Mouse (Mus musculus) left cerebral cortex, adult 2 months (tissue): ENCODE measurements around the gene Kcnh7. TPM values are rescaled to one million over a fixed set of nuclear protein-coding genes. Genes with fewer than 3 reads are reported as not detected.

Experiments
- DNase-seq, 2 experiments: peaks; one replicate each; pipeline ENCODE4 v3.0.0; 2021 to 2022; ENCODE audit warnings: low spot score in 2 of 2, mixed read lengths in 1 of 2; ENCODE audit errors: extremely low spot score in 1 of 2
- H3K27ac ChIP-seq: fragments of 200-600 bp; 2 replicates; pipeline ENCODE4 v1.8.1; 2022
- H3K4me3 ChIP-seq: fragments of 200-600 bp; 2 replicates; pipeline ENCODE4 v1.8.1; 2022
- CTCF ChIP-seq: fragments of 200-600 bp; IDR thresholded peaks from 2 replicates; pipeline ENCODE4 v1.8.1; 2022; ENCODE audit warnings: antibody characterized with exemption, mild to moderate bottlenecking, moderate library complexity
- intact Hi-C: fragments of 180-260 bp; cut with DNase I; formaldehyde crosslinking; loops from one replicate; pipeline ENCODE4 v1.15.1; 2025
- total RNA-seq, 2 experiments: library from RNA; stranded (reverse); gene quantifications; 2 replicates each; pipeline ENCODE4 v1.2.3; 2021

The Kcnh7 gene
- total RNA-seq, 2 experiments from 2014 or later: 103 to 107 TPM

- no peak for DNase-seq
- Histone ChIP-seq H3K27ac (peak overlapping the region; percentile 76), H3K4me3 (no peak overlapping the region)
- intact Hi-C loops: no loop called here
- no peak for TF ChIP-seq CTCF
Measured at GRCm38 (mm10) chr2:62685934-62686333, 498.2 kb downstream of the Kcnh7 start.

- Histone ChIP-seq H3K27ac (peak overlapping the region; percentile 76), H3K4me3 (no peak overlapping the region)
- no peak for DNase-seq
- TF ChIP-seq CTCF: no peak
- intact Hi-C loops: loop anchor here (5.0 kb wide), 2 partner anchors 57 to 497 kb away; partner anchors contain the start of gene Kcnh7
Measured at GRCm38 (mm10) chr2:62684989-62685595, 499.0 kb downstream of the Kcnh7 start.

DNA sequence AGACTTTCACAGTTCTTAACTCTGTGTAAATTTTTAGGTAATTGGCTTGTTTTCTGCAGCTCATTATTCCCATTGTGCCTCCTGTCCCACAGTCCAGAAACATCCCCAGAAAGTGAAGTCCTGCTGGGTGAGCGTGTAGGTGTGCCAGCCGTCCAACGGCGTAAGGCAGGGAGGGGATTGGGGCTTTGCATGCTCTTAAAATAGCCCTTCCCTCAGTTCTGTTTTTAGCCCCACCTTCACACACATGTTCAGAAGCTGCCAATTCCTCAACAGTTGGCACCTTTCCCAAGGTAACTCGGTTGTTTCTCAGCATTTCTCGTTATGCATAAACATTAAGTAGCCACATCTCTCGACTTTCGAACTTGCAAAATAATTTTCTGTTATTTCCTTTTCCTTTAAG, 502.4 kb downstream of the Kcnh7 start:
- peak; percentile 24 to 43 for DNase-seq
- Histone ChIP-seq H3K27ac (peak overlapping the region; percentile 66), H3K4me3 (no peak overlapping the region)
- intact Hi-C loops: loop anchor here (2.0 to 5.0 kb wide), 3 partner anchors 61 to 501 kb away; partner anchors contain the start of gene Kcnh7
- no peak for TF ChIP-seq CTCF

DNA sequence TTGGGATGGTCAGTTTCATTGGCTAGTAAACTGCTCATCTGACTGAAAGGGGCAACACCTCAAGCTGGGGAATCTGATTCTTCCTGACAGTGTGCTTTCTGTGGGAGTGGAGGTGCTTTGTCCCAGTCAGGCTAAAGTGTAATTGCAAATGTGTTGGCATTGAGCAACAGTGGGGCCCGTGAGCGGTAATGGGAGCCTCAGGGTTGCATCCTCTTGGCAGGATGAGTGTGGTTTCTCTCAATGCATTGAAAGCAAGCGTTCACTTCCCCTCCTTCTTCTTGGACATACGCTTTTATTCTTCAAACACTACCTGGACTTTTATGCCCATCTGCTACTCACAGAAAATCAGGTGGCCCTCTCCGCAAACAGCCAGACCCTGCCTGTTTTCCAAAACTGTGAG, 511.3 kb downstream of the Kcnh7 start:
- no peak overlapping the region for H3K27ac ChIP-seq
- no peak for TF ChIP-seq CTCF
- no peak overlapping the region for H3K4me3 ChIP-seq
- intact Hi-C loops: no loop called here
- no peak for DNase-seq

DNA sequence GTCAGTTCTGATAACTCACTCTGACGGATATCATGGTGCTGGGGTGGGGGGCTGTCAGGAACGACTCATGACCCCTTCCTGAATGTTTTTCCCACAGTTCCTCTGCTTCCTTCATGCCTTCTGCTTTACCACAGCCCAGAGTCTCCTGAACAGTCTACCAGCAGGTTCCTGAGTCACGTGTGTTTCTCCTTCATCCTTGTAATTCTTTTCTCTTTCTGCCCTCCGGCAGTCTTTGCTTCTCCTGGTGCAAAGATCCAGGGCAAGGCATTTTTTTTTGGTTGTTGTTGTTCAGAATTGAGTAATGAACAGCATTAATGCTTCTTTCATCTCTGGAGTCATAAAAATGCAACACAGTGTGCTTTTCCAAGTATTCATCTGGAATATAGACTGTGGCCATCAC, 513.3 kb downstream of the Kcnh7 start:
- TF ChIP-seq CTCF: no peak
- Histone ChIP-seq H3K4me3 (no peak overlapping the region), H3K27ac (no peak overlapping the region)
- DNase-seq: no peak
- intact Hi-C loops: no loop called here

DNA sequence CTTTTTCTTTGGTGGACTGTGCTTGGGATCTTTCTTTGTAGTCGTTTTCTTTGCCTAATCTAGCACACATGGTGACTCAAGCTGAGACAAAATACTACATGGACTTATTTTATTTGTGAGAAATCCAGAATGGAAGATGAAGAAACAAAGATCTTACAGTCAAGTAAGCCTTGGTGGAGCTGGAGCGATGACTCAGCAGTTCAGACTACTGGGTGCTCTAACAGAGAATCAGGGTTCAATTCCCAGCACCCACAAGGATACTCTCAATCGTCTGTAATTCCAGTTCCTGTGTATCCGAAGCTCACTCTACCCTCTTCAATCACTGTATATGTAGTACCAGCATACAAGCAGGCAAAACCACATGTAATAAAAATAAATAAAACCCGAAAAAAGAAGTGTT, 513.8 kb downstream of the Kcnh7 start:
- no peak for TF ChIP-seq CTCF
- intact Hi-C loops: no loop called here
- H3K27ac ChIP-seq: no peak overlapping the region
- H3K4me3 ChIP-seq: no peak overlapping the region
- DNase-seq: no peak

- Histone ChIP-seq H3K27ac (no peak overlapping the region), H3K4me3 (no peak overlapping the region)
- TF ChIP-seq CTCF: no peak
- no peak for DNase-seq
- intact Hi-C loops: no loop called here
Measured at GRCm38 (mm10) chr2:62669848-62670247, 514.2 kb downstream of the Kcnh7 start.

- intact Hi-C loops: no loop called here
- TF ChIP-seq CTCF: no peak
- H3K4me3 ChIP-seq: no peak overlapping the region
- DNase-seq: no peak
- no peak overlapping the region for H3K27ac ChIP-seq
Measured at GRCm38 (mm10) chr2:62665536-62665935, 518.6 kb downstream of the Kcnh7 start.

- peak overlapping the region; percentile 81 for H3K4me3 ChIP-seq
- intact Hi-C loops: no loop called here
- no peak for TF ChIP-seq CTCF
- DNase-seq: no peak
- no peak overlapping the region for H3K27ac ChIP-seq
Measured at GRCm38 (mm10) chr2:62664839-62665238, 519.2 kb downstream of the Kcnh7 start.

DNA sequence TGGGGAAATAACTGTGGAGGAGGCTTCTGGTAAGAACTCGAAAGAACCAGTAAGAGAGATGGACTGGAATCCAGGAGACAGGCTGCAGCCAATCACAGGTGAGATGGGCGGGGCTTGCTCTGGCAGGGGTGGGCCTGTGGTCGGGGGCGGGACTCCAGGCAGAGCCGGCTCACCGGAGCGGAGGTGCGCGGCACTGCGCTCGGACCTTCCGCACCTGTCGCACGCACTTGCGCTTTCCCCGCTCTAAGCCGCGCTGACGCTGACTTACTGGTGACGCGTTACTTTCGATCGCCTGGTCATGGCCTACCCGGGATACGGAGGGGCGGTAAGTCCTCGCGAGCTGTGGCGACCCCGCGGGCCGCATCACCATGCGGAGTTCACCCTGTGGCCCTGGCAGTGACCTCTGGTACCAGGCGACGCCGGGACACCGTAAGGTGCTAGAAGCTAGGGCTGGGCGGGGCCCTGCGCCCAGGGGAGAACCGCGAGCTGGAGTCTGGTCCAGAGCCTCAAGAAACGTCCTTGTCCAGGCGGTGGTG, 519.9 kb downstream of the Kcnh7 start, which contains the start of gene Gca:
Gene Gca (plus strand): TSS at position 151 of the 536 bp plus-strand sequence.
- peak; percentile 77 to 82 for DNase-seq
- intact Hi-C loops: no loop called here
- peak within 1 kb of the TSS; percentile 54 for H3K27ac ChIP-seq
- no peak for TF ChIP-seq CTCF
- H3K4me3 ChIP-seq: peak within 1 kb of the TSS; percentile 81

DNA sequence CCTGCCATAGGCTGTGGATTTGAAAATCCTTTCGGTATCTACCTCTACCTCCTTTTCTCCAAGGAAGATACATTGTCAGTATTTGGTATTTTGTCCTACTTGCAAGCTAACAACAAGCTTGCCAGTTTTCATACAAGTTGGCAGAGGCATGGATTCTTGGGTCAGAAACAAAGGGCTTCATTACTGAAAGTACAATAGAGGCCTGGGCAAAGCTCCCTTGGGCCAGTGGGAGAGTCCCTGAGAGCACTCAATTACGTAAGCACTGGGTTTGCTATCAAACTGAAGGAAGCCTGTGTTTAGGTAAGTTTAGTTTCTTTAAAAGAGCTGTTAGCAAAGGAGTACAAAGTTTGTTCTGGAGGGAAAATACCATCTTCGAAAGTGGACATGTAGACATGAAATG, 521.5 kb downstream of the Kcnh7 start:
- no peak for TF ChIP-seq CTCF
- no peak overlapping the region for H3K4me3 ChIP-seq
- intact Hi-C loops: no loop called here
- H3K27ac ChIP-seq: no peak overlapping the region
- no peak for DNase-seq

DNA sequence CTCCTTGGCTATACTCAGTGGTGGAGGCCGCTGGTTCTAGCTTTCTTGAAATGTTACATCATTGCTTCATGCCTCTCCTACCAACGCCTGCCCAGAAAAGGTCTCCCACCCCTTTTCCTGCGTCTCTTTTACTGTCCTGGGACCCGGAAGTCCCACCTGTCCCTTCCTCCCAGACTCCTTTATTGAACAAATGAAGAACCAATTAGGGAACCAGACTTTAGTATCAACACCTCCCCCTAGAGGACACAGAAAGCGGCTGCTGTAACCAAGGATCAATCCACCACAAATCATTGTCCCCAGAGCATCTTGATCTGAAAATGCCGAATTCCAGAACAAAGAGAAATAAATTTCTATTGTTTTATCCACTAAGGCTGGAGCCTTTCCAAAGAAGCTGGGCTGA, 523.5 kb downstream of the Kcnh7 start:
- DNase-seq: no peak
- peak; percentile 32 for TF ChIP-seq CTCF
- Histone ChIP-seq H3K4me3 (no peak overlapping the region), H3K27ac (no peak overlapping the region)
- intact Hi-C loops: no loop called here

GRCm38 (mm10) chr2:62656072-62656471, 528.0 kb downstream of the Kcnh7 start:
- no peak for TF ChIP-seq CTCF
- DNase-seq: no peak
- intact Hi-C loops: loop anchor here (5.0 kb wide), 1 partner anchor 796 kb away; no protein-coding TSS in a partner anchor
- no peak overlapping the region for H3K4me3 ChIP-seq
- H3K27ac ChIP-seq: no peak overlapping the region
